Mouse (Mus musculus) ES-Bruce4 (cell line): ENCODE data around the gene Dvl1. TPM values are rescaled to one million over a fixed set of nuclear protein-coding genes. Genes with fewer than 3 reads are reported as not detected.

Experiments used
- H3K27ac ChIP-seq: 2 replicates; pipeline ENCODE4 v1.5.1; 2012; ENCODE audit warnings: low read length, inconsistent platforms; ENCODE audit not compliant: insufficient read depth
- H3K27me3 ChIP-seq: 2 replicates; pipeline ENCODE4 v1.6.1; 2012; ENCODE audit warnings: mild to moderate bottlenecking, low read length, inconsistent platforms; ENCODE audit not compliant: control insufficient read depth, poor library complexity, insufficient read depth, severe bottlenecking
- H3K36me3 ChIP-seq: 2 replicates; pipeline ENCODE4 v1.6.1; 2012; ENCODE audit warnings: inconsistent platforms, mild to moderate bottlenecking, low read length, moderate library complexity; ENCODE audit not compliant: control insufficient read depth, poor library complexity, insufficient read depth, severe bottlenecking
- H3K4me1 ChIP-seq: one replicate; pipeline ENCODE4 v1.8.1; 2011; ENCODE audit warnings: low read length; ENCODE audit not compliant: control insufficient read depth, insufficient read depth
- H3K4me3 ChIP-seq: 2 replicates; pipeline ENCODE4 v1.5.1; 2011; ENCODE audit warnings: low read depth, mild to moderate bottlenecking, low read length
- H3K9ac ChIP-seq: 2 replicates; pipeline ENCODE4 v1.6.1; 2012; ENCODE audit warnings: low read depth, mild to moderate bottlenecking, inconsistent platforms; ENCODE audit not compliant: poor library complexity, severe bottlenecking
- H3K9me3 ChIP-seq: replicated peaks from 2 replicates; pipeline ENCODE4 v1.6.1; 2012; ENCODE audit warnings: mild to moderate bottlenecking, low read length, inconsistent platforms; ENCODE audit not compliant: control insufficient read depth, poor library complexity, insufficient read depth, severe bottlenecking
- CTCF ChIP-seq: IDR thresholded peaks from one replicate; pipeline ENCODE4 v1.8.1; 2011; ENCODE audit warnings: low read depth, low read length
- EP300 ChIP-seq: IDR thresholded peaks from 2 replicates; pipeline ENCODE4 v1.6.1; 2011; ENCODE audit warnings: low read depth, low read length; ENCODE audit not compliant: insufficient read depth
- POLR2A ChIP-seq: IDR thresholded peaks from one replicate; pipeline ENCODE4 v1.8.1; 2011; ENCODE audit warnings: low read length; ENCODE audit not compliant: insufficient read depth
- polyA plus RNA-seq: library from polyadenylated mRNA; stranded (reverse); fragments of >200 nt; gene quantifications from 2 replicates; pipeline ENCODE4 v1.2.4, GENCODE M21; 2011; ENCODE audit warnings: low read depth; ENCODE audit not compliant: missing spikeins, insufficient read depth, insufficient read length

Gene Dvl1
- polyA plus RNA-seq, 1 experiment, result 15.2 TPM

DNA sequence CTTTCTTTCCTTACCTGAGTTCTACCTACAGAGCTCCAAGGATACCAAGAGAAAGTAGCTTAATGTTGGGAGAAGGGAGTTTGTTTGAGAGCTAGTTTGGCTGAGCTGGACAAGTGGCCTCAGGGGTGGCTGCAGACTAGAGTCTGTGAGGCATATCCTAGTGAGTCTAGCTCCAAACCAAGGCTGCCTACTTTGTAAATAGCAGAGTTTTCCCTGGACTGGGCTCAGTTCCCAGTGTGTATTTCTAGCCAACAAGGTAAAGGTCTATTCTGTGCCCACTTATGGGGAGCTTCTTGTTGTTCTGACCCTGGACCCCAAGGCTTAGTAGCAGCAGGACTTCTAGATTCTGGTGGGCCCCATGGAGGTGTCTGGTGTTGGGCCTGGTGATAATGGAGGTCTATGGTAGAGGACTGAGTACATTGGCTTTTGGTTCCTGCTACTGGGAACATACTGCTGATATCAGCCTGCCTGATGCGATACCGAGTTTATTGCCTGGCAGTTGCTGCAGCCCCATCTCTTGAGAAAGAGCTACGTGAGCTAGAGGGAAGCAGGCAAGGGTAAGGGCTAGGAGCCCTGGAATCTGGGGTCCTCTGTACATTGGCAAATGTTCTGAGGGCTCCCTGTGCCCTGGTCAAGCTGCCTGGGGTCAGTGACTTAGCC is 2.7 kb downstream of the Dvl1 start:
- no peak overlapping the region for H3K27ac ChIP-seq
- no peaks in the 10 kb centered on the region for H3K36me3 ChIP-seq
- H3K4me1 ChIP-seq, result no peaks in the 10 kb centered on the region
- H3K9ac ChIP-seq, result no peak overlapping the region
- H3K4me3 ChIP-seq, result no peak overlapping the region
- no peak for TF ChIP-seq CTCF
- TF ChIP-seq EP300, result no peak
- TF ChIP-seq POLR2A, result no peak
- no peaks in the 10 kb centered on the region for H3K27me3 ChIP-seq
- H3K9me3 ChIP-seq, result no peaks in the 10 kb centered on the region

DNA sequence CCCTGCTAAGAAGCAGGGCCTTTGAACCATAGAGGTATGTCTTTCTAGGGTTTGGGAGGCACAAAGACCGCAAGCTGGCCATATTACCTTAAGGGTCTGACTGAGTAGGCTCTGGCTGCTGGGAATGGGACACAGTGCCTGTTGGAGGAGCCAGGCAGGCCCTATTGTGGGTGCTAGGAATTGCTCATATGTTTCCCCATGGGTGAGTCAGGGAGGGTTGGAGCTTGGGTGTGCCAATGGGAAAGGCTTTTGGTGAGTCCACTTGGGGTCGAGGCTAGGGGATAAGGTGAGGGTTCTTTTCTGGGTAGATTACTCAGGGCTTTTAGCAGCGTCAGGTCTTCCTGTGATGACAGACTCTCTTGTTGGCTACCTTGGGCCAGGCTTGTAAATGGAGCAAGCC is 4.2 kb downstream of the Dvl1 start:
- H3K4me3 ChIP-seq, result no peak overlapping the region
- no peak overlapping the region for H3K9ac ChIP-seq
- H3K27me3 ChIP-seq, result no peaks in the 10 kb centered on the region
- no peaks in the 10 kb centered on the region for H3K4me1 ChIP-seq
- no peaks in the 10 kb centered on the region for H3K36me3 ChIP-seq
- TF ChIP-seq CTCF (no peak), POLR2A (no peak), EP300 (no peak)
- H3K9me3 ChIP-seq, result no peaks in the 10 kb centered on the region
- H3K27ac ChIP-seq, result no peak overlapping the region

DNA sequence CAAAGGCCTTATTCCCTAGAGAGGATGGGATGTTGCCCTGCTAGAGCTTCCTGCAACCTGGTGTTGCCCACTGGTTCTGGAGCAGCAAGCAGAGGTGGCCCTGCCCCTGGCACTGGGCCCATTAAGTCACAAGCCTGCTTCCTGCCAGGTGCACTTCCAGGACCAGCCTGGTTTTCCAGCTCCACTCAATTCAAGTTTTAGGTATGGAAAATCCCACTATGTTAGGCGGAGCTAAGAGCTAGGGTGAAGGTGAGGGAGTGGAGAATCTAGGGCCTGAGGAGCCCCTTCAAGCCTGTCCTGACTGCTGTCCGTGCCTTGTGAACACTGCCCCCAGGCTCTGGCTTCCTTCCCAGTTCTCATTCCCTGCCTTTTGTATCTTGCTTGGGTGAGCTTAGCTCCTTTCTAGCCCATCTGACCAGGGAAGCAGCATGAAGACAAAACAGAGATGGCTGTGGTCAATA is 4.8 kb downstream of the Dvl1 start:
- Histone ChIP-seq H3K4me1 (no peaks in the 10 kb centered on the region), H3K27ac (no peak overlapping the region), H3K9me3 (no peaks in the 10 kb centered on the region), H3K27me3 (no peaks in the 10 kb centered on the region), H3K9ac (no peak overlapping the region), H3K4me3 (no peak overlapping the region), H3K36me3 (no peaks in the 10 kb centered on the region)
- TF ChIP-seq POLR2A (no peak), CTCF (no peak), EP300 (no peak)

DNA sequence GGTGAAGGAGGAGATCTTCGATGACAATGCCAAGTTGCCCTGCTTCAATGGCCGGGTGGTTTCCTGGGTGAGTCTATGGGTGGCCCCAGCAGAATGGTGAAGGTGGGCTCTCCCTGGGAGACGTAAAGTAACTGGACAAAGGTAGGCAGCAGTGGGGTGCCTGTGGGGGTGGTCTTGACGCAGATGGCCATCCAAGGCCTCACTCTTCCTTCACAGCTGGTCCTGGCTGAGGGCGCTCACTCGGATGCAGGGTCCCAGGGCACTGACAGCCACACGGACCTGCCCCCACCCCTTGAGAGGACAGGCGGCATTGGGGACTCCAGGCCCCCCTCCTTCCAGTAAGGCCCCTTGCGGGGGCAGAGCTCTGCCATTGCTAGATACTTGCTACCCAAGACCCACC is 6.2 kb downstream of the Dvl1 start:
- Histone ChIP-seq H3K27ac (no peak overlapping the region), H3K9me3 (no peaks in the 10 kb centered on the region), H3K36me3 (no peaks in the 10 kb centered on the region), H3K27me3 (no peaks in the 10 kb centered on the region), H3K4me1 (no peaks in the 10 kb centered on the region), H3K4me3 (no peak overlapping the region), H3K9ac (no peak overlapping the region)
- TF ChIP-seq CTCF (no peak), EP300 (no peak)

DNA sequence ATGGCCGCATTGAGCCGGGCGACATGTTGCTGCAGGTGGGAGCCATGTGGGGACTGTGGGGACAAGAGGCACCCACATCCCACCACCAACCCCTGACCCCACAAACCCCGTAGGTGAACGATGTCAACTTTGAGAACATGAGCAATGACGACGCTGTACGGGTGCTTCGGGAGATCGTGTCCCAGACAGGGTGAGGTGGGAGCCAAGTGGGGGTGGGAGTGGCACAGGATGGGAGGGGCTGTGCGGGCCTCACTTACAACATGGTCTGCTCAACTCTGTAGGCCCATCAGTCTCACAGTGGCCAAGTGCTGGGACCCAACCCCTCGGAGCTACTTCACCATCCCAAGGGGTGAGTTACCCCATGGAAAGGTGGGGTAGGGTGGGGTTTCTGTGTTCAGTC is 7.8 kb downstream of the Dvl1 start:
- Histone ChIP-seq H3K9me3 (no peaks in the 10 kb centered on the region), H3K4me1 (no peaks in the 10 kb centered on the region), H3K27me3 (no peaks in the 10 kb centered on the region), H3K4me3 (no peak overlapping the region), H3K27ac (no peak overlapping the region), H3K36me3 (no peaks in the 10 kb centered on the region), H3K9ac (no peak overlapping the region)
- TF ChIP-seq CTCF (no peak), POLR2A (no peak), EP300 (no peak)

DNA sequence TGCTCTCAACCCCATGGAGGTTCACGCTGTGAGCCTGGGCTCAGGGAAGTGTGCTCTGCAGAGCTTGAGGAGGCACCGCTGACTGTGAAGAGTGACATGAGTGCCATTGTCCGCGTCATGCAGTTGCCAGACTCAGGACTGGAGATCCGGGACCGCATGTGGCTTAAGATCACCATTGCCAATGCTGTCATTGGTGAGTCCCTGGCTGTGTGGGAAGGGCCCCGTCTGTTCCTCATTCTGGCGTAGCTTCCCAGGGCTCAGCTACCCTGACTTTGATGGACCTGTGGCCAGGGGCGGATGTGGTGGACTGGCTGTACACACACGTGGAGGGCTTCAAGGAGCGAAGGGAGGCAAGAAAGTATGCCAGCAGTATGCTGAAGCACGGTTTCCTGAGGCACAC is 8.9 kb downstream of the Dvl1 start:
- Histone ChIP-seq H3K27ac (no peak overlapping the region), H3K9me3 (no peaks in the 10 kb centered on the region), H3K9ac (no peak overlapping the region), H3K27me3 (no peaks in the 10 kb centered on the region), H3K36me3 (no peaks in the 10 kb centered on the region), H3K4me3 (no peak overlapping the region), H3K4me1 (no peaks in the 10 kb centered on the region)
- no peak for TF ChIP-seq POLR2A
- TF ChIP-seq EP300, result no peak
